Mouse (Mus musculus): ENCODE results near the gene Gm12216.
A peak's percentile ranks its signal among the peaks of the same experiment; 100 is the strongest.

Gene Gm12216

DNA sequence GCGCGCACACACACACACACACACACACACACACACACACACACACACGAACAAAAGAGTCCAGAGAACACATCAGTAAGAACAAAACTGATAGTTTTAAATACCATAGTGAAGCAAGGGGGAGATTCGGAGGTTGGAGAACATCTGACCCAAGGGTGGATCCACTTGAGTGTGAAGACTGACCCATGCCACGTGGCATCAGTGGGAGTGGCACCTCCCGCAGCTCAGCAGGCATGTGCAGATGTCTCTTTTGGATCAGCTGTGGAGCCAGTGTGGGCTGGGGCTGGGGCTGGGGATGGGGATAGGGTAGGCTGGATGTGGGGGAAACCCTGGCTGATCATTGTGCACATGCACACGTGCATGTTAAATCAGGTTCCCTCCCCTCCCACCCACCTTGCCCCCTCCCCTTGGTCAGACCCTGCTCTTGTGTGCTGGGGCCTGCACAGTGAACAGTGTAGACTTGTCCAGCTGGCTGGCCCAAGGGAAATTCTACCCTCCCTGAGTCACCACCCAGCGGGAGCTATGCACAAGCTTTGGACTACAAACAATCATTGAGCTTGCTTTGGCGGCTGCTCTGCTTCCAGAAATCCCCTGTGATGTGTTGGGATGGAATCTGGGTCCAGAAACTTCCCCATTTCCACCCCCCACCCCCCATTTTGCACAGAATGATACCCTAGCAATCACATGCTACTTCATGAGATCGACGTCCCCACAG lies 37.7 kb downstream of the Gm12216 start:
- no peak for DNase-seq

DNA sequence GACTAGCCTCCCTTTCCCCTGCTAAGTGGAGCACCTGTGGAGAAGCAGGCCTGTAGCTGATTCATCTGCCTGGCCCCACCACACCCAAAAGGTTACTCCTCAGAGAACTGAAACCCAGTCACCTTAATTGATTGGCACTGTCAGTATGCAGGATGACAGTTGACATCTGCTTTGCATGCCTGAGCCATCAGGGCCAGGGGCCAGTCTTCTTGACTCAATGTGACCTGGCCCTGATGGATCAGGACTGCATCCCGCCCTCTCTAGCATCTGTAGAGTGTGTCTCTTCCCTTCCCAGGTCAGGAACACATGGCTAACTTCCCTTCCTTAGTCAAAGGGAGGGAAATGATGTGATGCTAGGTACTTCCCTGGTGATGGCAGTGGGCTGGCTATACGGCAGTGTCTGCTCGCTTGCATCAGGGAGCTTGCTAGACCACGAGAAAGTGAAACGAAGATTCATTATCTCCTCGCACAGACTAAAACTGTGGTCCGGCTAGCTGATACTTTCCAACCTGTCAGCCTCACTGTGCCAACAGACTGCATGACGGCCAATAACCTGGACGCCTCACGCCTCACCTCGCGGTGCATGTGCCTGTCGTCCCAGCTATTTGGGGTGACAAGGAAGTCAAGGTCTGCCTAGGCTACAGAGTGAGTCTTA lies 38.4 kb downstream of the Gm12216 start:
- DNase-seq = no peak

DNA sequence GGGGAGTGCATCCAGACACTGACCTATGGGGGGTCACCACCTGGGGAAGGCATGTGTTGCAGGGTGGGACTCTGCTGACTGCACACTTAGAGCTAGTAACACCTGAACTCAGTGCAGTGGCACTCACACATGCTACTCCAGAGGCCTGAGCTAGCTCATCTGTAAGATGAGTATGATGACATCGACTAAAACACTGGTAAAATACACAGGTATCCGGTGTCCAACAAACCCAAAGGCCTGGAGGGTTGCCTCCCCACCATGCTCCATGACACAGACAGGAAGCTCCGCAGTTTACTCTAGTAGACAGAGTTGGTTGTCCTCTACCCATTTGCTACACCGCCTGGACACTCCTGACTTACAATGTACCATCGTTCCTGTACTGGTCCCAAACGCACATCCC lies 39.5 kb downstream of the Gm12216 start:
- no peak for DNase-seq

DNA sequence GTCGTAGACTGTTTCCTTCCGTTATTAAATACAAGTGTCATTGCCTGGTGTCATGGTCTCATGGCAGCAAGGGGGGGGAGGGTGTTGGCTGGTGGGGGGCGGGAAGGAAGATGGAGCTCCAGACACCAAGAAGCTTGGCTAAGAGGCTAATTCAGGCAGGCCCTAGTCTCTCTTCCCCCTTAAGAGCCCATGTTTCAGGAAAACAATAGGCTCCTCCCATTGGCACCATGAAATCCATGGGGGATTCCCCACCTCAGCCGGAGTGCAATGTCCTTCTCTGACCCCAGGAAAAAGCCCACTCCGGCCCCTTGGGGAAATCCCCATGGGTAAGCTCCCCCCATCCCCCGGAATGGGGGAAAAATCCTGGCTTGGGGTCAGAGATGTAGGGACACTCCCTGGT lies 40.3 kb downstream of the Gm12216 start:
- no peak for DNase-seq

DNA sequence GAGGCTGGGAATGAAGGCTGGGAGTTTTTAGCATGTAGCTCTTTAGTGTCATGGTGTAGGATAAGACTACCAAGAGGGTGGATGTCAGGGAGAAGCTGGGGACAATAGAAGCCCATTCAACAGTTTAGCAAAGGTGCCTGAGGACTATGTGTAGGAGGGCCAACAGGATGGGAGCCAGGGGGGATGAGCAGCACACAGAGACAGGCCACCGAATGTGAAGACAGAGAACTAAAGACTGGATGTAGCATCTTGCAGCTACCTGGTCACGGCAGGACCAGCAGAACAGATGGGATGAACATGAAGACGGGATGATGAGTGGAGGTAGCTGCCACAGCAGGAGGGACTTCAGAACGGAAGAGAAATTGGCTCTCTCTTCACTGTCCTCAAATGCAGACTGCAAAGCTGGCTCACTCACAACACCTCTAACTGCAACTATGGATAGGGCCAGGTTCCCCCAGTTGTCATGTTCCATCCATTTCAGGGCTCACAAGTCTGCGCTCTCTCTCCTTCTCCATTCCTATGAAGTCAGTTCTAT lies 42.1 kb downstream of the Gm12216 start:
- no peak for DNase-seq

DNA sequence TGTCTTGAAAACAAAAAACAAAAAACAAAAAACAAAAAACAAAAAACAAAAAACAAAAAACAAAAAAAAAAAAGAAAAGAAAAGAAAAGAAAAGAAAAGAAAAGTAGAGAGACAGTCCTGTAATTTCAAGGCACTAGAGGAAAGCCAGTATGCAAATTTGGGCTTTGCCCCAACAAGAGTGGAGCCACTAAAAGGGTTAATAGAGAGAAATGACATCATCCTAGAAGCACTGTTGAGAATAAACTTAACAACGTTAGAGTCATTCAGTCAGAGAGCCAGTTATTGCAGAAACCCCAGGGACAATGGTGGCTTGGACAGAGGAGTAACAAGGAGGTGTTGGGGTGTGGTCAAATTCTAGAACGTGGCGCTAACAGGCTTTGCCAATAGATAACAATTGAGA lies 44.2 kb downstream of the Gm12216 start:
- no peak for DNase-seq

DNA sequence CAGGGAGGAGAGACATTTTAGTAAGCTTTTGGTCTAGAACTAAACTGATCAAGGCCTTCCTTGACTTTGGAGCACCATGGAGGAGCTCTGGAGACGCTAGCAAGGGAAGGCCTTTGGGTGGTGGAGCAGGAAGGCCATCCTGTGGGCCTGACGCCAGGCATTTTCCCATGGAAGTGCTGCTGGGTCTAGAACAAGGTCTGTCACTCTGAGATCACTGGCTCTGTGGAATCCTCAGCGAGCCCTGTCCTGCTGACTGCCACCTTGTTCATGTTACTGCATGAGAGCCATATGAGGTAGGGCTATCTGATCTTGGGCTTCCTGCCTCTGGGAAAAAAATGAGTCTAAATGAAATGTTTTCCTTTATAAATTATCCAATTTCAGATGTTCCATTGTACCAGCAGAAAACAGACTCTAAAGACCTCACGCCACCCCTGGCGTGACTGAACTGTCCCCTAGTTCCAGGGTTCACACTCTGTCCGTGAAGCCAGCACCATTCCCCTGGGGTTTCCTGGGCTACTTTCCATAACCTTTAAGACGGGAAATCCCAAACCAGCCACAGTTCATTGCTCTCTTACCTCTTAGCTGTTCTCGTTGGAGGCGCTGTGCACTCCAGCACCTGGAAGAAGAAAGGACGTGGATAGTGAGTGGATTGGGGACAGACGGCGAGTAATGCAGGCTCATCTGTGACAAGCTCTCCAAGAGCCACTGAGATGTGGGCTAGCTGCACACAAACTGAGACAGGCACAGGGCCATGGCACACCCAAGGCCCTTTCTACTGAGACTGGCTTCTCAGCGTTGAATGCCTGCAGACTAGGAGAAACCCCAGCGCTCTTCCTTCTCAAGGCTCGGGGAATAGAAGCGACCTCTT lies 45.8 kb downstream of the Gm12216 start:
- no peak for DNase-seq

DNA sequence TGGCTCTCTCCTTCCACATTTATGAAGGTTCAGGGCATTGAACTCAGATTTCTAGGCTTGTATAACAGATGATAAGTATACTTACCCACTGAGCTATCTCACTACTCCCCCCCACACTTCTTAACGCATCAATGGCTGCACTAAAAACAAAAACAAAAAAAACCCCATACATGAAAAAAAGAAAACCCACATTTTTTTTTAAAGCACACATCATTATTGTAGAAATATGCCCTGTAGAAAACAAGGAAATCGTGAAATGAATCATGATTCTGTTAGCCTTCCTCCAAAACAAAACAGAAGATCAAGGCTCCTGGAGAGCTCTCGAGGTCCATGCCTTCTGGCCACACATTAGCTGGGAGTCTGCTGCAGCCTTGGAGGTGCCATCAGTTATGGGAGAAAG lies 47.7 kb downstream of the Gm12216 start:
- DNase-seq = no peak

DNA sequence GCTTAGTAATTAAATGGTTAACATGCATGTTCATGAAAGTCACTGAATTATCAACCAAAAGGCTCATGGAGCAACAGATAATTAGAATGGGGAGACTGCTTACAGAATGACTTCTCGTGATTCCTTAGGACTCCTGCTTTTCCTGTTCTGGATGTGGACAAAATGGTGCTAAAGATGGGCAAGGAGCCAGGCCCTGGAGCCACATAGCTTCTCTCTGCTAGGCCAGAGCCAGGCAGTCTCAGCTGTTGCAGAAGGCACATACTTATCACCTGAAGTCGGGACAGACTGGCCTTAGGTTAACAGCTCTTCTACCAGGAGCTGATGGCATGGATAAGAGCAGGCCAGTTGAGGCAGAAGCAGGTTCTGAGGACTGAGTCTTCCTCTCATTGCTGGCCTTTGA lies 48.3 kb downstream of the Gm12216 start:
- no peak for DNase-seq

DNA sequence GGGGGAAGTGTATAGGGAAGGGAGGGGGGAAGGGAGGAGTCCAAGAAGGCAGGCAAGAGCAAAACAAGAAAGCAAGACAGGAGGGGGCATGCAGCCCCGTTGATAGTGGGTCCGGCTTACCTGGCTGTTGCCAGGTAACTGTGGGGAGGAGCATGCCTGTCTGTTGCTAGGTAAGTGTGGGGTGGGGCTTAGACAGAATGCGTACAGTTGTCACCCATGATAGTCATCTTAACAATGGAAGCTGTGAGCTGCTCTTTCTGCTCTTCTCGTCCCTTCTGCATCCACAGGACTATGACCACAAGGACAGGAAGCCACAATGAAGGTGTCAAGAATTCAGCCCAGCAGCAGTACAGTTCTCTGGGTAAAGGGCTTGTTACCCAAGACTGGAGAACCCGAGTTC lies 48.9 kb downstream of the Gm12216 start:
- DNase-seq = no peak

DNA sequence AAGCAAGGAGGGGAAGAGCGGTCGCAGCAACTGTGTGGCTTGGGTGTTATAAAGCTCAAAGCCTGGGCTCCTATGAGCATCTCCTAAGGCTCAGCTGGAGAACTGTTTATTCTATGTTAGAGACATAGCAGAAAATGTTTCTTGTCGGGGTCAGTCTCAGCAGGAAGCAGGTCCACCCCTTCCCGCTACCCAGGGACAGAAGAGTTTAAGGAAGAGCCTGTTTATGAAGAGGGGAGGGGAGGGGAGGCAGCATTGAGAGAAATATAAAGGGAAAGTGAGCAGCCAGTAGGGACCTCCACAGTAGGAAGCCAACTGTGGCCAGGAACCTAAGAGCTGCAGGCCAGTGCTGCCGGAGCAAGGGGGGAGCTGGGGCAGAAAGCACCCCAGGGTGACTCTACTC lies 49.7 kb downstream of the Gm12216 start:
- DNase-seq = no peak

DNA sequence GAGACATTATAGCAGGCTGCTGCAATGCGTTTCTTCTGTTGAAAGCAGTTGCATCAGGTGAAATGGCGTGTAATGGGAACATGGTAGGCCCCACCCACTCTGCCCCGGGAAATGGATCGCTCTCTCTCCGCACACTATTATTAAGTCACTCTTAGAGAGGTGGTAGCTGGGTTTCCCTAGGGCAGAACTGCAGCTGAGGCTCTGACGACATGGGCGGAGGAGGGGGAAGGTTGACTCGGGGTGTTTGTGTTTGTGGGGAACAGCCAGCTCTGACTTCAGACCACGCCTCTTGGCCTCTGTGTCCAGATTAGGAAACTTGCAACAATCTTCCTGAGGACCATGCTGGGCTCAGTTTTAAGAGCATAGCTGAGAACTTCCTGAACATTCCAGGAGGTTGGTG lies 53.3 kb downstream of the Gm12216 start:
- DNase-seq = no peak

DNA sequence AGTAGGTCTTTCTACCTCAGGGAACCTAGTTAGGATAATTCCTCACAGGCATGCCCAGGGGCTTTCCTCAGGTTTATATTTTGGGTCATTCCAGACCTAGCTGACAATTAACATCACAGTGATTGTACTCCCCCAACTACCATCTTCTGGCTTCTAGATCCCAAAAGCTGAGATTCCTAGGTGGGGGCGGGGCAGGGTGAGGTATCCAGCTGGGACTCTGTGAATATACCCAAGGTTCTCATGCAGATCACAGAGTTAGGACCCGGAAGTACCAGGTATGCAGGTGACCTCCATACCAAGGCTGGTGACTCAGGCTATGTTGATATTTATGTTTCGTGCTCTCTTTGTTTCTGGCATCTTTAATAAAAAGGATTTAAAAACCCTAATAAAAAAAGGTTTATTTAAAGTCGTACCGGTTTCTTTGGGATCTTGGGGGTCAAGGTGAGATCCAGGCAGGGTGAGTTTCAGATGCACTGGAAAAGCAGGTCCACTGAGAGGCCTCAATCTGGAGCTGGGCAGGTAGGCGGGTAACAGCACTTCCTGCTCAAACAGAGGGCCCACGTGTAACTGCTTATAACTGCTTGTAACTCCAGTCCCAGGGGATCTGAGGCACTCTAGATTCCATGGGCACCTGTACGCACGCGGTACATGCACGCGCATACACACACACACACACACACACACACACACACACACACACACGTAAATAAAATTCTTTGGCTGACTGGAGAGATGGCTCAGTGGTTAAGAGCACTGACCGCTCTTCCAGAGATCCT lies 54.3 kb downstream of the Gm12216 start:
- no peak for DNase-seq

DNA sequence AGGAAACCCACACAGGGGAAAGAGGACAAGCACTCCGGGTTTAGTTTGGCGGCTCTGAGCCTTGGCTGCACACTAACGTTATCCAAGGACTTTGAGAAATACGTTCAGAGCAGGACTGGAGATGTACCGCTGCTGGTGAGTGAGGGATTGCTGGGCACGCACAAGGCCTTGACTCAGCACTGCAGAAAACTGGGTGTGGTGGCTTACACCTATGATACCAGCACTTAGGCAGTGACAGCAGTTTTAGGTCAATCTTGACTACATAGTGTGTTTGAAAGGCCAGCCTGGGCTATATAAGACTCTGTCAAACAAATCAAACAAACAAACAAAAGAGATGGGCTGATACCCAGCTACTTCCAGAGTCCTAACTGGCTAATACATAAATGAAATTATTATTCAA lies 55.6 kb downstream of the Gm12216 start:
- DNase-seq = no peak

DNA sequence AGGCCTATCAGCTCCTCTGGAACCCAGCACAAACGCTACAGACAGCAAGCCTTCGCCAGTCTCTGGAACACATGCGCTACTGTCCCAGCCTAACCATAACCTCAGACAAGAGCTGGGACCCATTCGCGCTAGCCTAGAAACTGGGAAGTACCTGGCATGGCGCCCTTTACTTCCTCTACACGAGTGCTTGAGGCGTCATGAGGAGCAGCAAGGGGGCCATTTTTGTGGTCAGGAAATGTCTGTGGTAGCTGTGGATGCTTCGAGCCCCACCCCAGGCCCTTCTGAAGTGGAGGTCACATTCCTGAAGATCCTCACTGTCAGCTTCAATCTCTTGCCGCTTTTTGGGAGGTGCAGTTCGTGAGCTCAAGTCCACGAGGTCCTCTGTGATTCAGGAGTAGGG lies 56.0 kb downstream of the Gm12216 start:
- no peak for DNase-seq

DNA sequence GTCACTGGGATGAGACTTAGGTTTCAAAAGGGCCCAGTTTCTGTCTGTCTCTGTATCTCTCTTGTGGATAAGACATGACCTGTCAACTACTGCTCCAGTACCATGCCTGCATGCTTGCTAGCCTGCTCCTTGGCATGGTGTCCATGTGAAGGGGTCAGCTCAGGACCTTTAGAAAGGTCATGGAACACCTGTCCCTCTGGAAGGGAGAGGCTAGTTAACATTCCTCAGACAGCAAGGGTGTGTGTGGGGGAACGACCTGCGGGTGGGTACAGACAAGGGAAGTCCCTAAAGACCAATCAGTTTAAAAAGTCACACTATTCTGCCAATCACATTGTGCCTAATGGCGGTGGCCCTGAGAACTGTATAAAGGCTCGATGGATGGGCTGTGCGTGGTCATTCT lies 58.1 kb downstream of the Gm12216 start:
- DNase-seq = no peak

DNA sequence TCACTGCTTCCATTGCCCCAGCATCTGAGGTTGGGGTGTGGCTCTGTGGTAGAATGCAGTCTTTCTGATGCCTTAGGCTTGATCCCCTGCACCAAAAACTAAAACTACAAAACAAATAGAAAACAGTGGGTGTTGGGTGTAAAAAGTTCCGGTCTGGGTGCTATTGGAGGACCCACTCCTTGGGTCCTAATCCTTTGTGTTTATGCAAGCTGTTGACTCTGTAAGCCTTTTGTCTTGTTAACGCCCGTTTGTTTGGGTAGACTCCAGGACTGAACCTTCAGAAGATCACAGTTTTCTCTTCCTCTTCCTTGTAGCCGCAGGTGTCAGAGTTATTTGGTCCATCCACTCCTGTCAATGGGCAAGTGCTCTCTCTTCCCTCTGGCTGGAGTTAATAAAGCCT lies 59.0 kb downstream of the Gm12216 start:
- DNase-seq = no peak

DNA sequence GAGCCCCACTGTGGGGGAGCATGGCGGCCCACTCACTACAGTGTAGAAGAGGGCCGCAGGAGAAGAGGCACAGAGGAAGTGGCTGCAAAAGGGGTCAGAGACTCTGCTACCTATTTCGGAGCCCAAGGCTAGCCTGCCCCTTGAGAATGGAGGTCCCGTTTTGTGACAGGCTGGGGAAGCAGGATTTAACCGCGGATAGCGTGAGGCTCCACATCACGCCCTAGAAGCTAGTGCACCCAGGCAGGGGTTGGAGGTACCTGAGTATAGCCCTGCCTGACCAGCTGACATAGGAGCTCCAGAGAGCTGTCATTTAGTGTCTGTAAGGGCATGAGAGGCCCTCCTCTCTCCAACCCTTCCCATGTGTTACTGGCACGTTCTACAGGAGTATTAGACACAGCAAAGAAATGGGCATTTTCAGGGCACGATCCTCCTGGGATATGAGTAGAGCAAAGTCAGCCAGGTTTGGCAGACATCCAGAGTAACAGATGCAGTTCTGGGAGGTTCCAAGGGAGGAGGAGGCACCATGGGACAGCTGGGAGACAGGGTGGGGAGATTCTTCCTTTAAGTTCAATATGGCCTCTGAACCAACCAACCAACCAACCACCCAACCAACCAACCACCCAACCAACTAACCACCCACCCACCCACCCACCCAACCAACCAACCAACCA lies 60.9 kb downstream of the Gm12216 start:
- DNase-seq = no peak

DNA sequence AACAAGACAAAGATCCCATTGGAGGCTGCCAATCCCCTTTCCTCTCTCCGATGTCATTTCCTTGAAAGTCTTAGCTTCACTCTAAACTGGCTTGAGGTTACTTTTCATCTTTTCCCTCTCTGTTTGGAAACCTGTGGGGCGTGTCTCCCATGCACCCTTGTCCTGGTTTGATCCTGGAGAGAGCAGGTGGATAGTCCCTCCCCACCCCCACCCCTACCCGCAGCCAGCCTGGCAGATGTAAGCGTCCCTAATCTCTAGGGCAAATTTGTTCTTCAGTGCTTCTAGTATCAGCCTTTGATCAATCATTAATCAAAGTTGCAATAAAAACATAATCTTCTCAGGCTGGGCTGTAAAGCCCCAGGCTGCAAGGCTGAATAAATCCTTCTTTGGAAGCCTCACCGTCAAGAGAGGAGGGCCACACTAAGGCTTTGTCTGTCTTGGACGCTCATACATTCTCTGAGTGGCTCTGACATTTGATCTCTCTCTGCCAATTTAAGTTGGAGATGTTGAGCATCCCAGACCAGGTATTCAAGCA lies 61.6 kb downstream of the Gm12216 start:
- DNase-seq = no peak

DNA sequence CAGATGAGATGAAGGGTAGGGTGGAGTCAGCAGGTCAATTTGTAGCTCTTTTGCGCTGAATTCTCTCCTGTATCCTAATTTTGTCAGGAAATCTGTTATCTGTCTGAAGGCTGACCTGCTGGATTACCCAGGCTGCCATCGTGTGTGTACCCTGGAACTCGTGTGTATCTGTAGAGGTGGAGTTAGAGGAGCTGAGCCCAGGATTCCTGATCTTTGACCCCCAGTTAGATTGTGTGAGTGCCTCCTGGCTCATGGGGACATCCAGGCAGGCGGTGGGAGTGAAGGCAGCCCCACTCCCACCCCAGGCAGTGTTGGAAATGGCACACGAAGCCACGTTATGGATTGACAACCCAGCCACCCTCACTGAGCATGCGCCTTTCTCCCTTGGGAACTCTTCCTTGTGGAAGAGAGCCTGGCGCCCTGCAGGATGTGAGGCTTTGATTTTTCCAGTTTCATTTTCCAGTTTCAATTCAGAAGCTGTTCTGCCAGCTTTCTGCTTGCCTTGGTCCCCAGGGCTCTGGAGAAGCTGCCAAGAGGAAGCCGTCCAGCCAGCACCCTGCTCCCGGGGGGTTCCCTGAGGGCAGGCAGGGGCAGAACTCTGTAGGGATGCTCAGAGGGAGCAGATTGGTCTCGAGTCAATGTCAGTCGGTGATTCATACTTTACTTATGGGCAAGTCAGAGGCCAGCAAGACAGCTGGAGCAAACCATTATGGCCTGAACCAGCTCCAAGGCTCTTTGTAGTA lies 62.5 kb downstream of the Gm12216 start:
- peak; percentile 21 for DNase-seq

DNA sequence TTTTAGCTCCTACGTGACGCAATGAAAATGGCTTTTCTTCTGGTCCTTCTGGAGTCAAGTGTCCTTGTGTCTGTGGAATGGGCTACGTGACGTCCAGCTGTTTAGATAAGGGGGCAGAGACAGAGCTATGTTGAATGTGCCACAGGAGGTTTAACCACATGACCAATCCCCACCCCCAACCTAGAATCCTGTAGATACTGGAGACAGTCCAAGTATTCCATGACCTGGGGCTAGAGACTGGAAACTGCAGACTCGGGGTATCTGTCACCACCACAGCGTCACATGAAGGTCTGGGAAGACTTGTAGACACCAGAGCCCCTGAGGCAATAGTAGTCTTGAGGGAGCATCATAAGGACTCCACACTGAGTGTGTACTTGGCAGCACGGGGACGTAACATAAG lies 63.2 kb downstream of the Gm12216 start:
- no peak for DNase-seq

All from right cerebral cortex, postnatal 25 days (tissue).